Mouse (Mus musculus): ENCODE measurements around the gene 4931428L18Rik. TPM values are rescaled to one million over a fixed set of nuclear protein-coding genes. Genes with fewer than 3 reads are reported as not detected.

Gene 4931428L18Rik
- total and polyA plus RNA-seq, 3 experiments = not detected

DNA sequence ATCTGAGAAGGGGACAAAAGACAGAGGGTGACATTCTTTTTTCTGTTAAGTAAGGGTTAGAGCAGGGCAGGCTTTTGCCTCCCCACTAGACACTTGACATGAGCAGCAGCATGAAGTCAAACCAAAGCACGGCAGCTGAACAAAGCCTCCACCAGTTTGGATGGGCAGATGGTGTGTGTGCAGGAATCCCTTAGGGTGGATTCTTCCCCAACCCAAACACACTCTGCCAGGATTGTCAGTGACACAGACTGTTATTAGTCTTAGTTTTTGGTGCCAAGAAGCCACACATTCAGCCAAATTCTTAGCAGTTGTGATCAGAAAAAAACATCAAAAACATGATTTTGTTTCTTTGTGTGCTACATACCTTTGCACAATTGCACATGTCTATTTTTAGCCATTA lies 44.2 kb downstream of the 4931428L18Rik start:
- no peak for TF ChIP-seq NELFE (IDR thresholded peaks at IDR 0.05; ENCODE audit: low read depth, low read length)
- TF ChIP-seq USF2 (IDR thresholded peaks at IDR 0.05; ENCODE audit: borderline replicate concordance in 1 of 2, insufficient read depth in 1 of 2, low read depth in 1 of 2, low read length in 2 of 2) = no peak
- no peak for TF ChIP-seq TAL1 (IDR thresholded peaks at IDR 0.05; ENCODE audit: low read length)
- no peak for TF ChIP-seq POLR2AphosphoS2 (IDR thresholded peaks at IDR 0.05; ENCODE audit: low read length)
- TF ChIP-seq JUND (IDR thresholded peaks at IDR 0.05; ENCODE audit: low read depth, low read length) = no peak
- TF ChIP-seq MAZ (IDR thresholded peaks at IDR 0.05; ENCODE audit: low read depth, low read length) = no peak
- TF ChIP-seq POLR2A (IDR thresholded peaks at IDR 0.05; ENCODE audit: control insufficient read depth in 1 of 2, insufficient read depth in 1 of 2, low read depth in 1 of 2, low read length in 2 of 2, poor library complexity in 1 of 2) = no peak
- TF ChIP-seq TCF12 (IDR thresholded peaks at IDR 0.05; ENCODE audit: low read depth, low read length) = no peak
- Histone ChIP-seq H3K27me3 (ENCODE audit: control insufficient read depth in 1 of 2, insufficient read depth in 2 of 2, low read length in 2 of 2) (no peaks in the 10 kb centered on the region), H3K79me2 (ENCODE audit: control insufficient read depth, insufficient read depth, low read length, poor library complexity) (no peaks in the 10 kb centered on the region), H3K9ac (ENCODE audit: control insufficient read depth, low read depth, low read length, poor library complexity, severe bottlenecking) (no peak overlapping the region), H3K4me1 (ENCODE audit: control insufficient read depth in 1 of 2, insufficient read depth in 2 of 2, low read length in 2 of 2) (no peaks in the 10 kb centered on the region), H3K36me3 (ENCODE audit: control insufficient read depth in 1 of 2, insufficient read depth in 2 of 2, low read length in 2 of 2) (no peaks in the 10 kb centered on the region), H3K27ac (ENCODE audit: control insufficient read depth, low read depth, low read length) (no peak overlapping the region), H3K9me3 (replicated peaks; ENCODE audit: insufficient read depth, low read length) (no peaks in the 10 kb centered on the region), H3K4me3 (ENCODE audit: control insufficient read depth in 1 of 2, insufficient read depth in 1 of 2, low read depth in 2 of 2, low read length in 2 of 2) (no peak overlapping the region)
- no peak for DNase-seq (ENCODE audit: low read depth, low spot score)

DNA sequence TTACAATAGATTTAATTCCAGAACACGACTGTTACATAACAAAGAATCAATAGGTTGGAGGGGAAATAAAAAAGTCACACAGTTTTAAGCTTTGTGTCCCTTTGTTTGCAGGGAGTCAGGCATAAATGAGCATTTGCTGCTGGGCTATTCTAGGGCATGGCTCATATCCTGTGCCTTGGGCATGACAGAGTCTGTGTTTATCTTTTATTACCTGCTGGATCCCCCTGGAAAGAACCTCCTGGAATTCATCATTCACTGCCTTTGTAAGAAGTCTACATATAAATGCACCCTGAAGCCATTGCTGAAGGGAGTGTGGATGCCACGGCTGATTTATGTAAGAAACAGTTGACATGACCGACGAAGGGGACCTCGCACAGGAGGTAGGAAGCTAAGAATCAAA lies 46.4 kb downstream of the 4931428L18Rik start, which contains the start of gene Lgsn:
Lgsn (plus strand) TSS at position 301 of the 400 bp plus-strand sequence.
- no peaks in the 10 kb centered on the region for H3K4me1 ChIP-seq (ENCODE audit: control insufficient read depth in 1 of 2, insufficient read depth in 2 of 2, low read length in 2 of 2)
- H3K36me3 ChIP-seq (ENCODE audit: control insufficient read depth in 1 of 2, insufficient read depth in 2 of 2, low read length in 2 of 2) = no peaks in the 10 kb centered on the region
- no peak for TF ChIP-seq RCOR1 (IDR thresholded peaks at IDR 0.05; ENCODE audit: low read depth, low read length)
- TF ChIP-seq HCFC1 (IDR thresholded peaks at IDR 0.05; ENCODE audit: low read depth, low read length) = no peak
- TF ChIP-seq GABPA (IDR thresholded peaks at IDR 0.05; ENCODE audit: low read depth, low read length) = no peak
- TF ChIP-seq MAZ (IDR thresholded peaks at IDR 0.05; ENCODE audit: low read depth, low read length) = no peak
- no peak for TF ChIP-seq NELFE (IDR thresholded peaks at IDR 0.05; ENCODE audit: low read depth, low read length)
- no peak for TF ChIP-seq POLR2A (IDR thresholded peaks at IDR 0.05; ENCODE audit: control insufficient read depth in 1 of 2, insufficient read depth in 1 of 2, low read depth in 1 of 2, low read length in 2 of 2, poor library complexity in 1 of 2)
- no peak for TF ChIP-seq ZKSCAN1 (IDR thresholded peaks at IDR 0.05; ENCODE audit: low read depth, low read length)
- no peak within 1 kb of the TSS for H3K27ac ChIP-seq (ENCODE audit: control insufficient read depth, low read depth, low read length)
- no peaks in the 10 kb centered on the region for H3K27me3 ChIP-seq (ENCODE audit: control insufficient read depth in 1 of 2, insufficient read depth in 2 of 2, low read length in 2 of 2)
- H3K9ac ChIP-seq (ENCODE audit: control insufficient read depth, low read depth, low read length, poor library complexity, severe bottlenecking) = no peak within 1 kb of the TSS
- no peak within 1 kb of the TSS for H3K4me3 ChIP-seq (ENCODE audit: control insufficient read depth in 1 of 2, insufficient read depth in 1 of 2, low read depth in 2 of 2, low read length in 2 of 2)
- no peaks in the 10 kb centered on the region for H3K79me2 ChIP-seq (ENCODE audit: control insufficient read depth, insufficient read depth, low read length, poor library complexity)
- no peak for DNase-seq (ENCODE audit: low read depth, low spot score)
- H3K9me3 ChIP-seq (replicated peaks; ENCODE audit: insufficient read depth, low read length) = no peaks in the 10 kb centered on the region

DNA sequence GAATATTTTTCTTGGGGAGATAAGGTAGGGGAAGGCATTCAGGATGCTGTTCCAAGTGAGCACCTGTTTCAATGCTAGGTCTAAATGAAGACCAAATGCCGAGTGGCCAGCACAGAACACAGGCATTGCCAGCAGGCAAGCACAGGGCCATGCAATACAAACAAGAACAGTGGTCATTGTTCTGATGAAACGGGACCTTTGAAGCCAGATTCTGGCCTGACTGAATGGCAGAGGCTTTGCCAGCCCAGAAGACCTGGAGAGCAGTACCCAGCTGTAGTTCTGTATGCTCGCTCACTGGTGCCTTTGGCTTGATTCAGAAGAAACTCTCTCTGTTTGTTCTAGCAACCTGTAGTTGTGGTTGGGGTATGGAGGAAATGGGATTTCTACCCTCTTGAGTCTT lies 47.1 kb downstream of the 4931428L18Rik start:
- no peaks in the 10 kb centered on the region for H3K36me3 ChIP-seq (ENCODE audit: control insufficient read depth in 1 of 2, insufficient read depth in 2 of 2, low read length in 2 of 2)
- H3K9ac ChIP-seq (ENCODE audit: control insufficient read depth, low read depth, low read length, poor library complexity, severe bottlenecking) = no peak overlapping the region
- DNase-seq (ENCODE audit: low read depth, low spot score) = no peak
- no peak overlapping the region for H3K27ac ChIP-seq (ENCODE audit: control insufficient read depth, low read depth, low read length)
- H3K79me2 ChIP-seq (ENCODE audit: control insufficient read depth, insufficient read depth, low read length, poor library complexity) = no peaks in the 10 kb centered on the region
- H3K4me1 ChIP-seq (ENCODE audit: control insufficient read depth in 1 of 2, insufficient read depth in 2 of 2, low read length in 2 of 2) = no peaks in the 10 kb centered on the region
- no peaks in the 10 kb centered on the region for H3K9me3 ChIP-seq (replicated peaks; ENCODE audit: insufficient read depth, low read length)
- H3K27me3 ChIP-seq (ENCODE audit: control insufficient read depth in 1 of 2, insufficient read depth in 2 of 2, low read length in 2 of 2) = no peaks in the 10 kb centered on the region
- no peak overlapping the region for H3K4me3 ChIP-seq (ENCODE audit: control insufficient read depth in 1 of 2, insufficient read depth in 1 of 2, low read depth in 2 of 2, low read length in 2 of 2)
- TF ChIP-seq POLR2AphosphoS5 (IDR thresholded peaks at IDR 0.05; ENCODE audit: borderline replicate concordance, low read depth, low read length) = no peak
- TF ChIP-seq CTCF (IDR thresholded peaks at IDR 0.05 in 2 of 3, conservative IDR thresholded peaks at IDR 0.05 in 1 of 3; ENCODE audit: control insufficient read depth in 1 of 3, insufficient read depth in 1 of 3, low read depth in 2 of 3, low read length in 3 of 3, poor library complexity in 1 of 3, severe bottlenecking in 1 of 3) = no peak
- TF ChIP-seq GATA1 (IDR thresholded peaks at IDR 0.05; ENCODE audit: low read depth, low read length) = no peak
- TF ChIP-seq JUND (IDR thresholded peaks at IDR 0.05; ENCODE audit: low read depth, low read length) = no peak
- TF ChIP-seq ELF1 (IDR thresholded peaks at IDR 0.05; ENCODE audit: low read depth, low read length) = no peak
- TF ChIP-seq MEF2A (IDR thresholded peaks at IDR 0.05; ENCODE audit: extremely low read depth, insufficient replicate concordance, low read depth, low read length, poor library complexity, severe bottlenecking) = no peak
- no peak for TF ChIP-seq MAFK (IDR thresholded peaks at IDR 0.05; ENCODE audit: borderline replicate concordance, low read depth, low read length)
- TF ChIP-seq UBTF (IDR thresholded peaks at IDR 0.05; ENCODE audit: borderline replicate concordance, insufficient read depth, low read depth, low read length) = no peak
- no peak for TF ChIP-seq USF2 (IDR thresholded peaks at IDR 0.05; ENCODE audit: borderline replicate concordance in 1 of 2, insufficient read depth in 1 of 2, low read depth in 1 of 2, low read length in 2 of 2)
- no peak for TF ChIP-seq POLR2AphosphoS2 (IDR thresholded peaks at IDR 0.05; ENCODE audit: low read length)
- TF ChIP-seq KAT2A (conservative IDR thresholded peaks at IDR 0.05; ENCODE audit: low read depth, low read length) = no peak
- TF ChIP-seq MYB (IDR thresholded peaks at IDR 0.05; ENCODE audit: low read depth, low read length) = no peak
- no peak for TF ChIP-seq MAX (IDR thresholded peaks at IDR 0.05; ENCODE audit: low read length)
- no peak for TF ChIP-seq EP300 (IDR thresholded peaks at IDR 0.05; ENCODE audit: low read depth in 1 of 2, low read length in 2 of 2)
- TF ChIP-seq SMC3 (IDR thresholded peaks at IDR 0.05; ENCODE audit: low read depth, low read length) = no peak

All from MEL (cell line).